Mouse (Mus musculus): ENCODE data around the gene Hist3h2a. TPM values are rescaled to one million over a fixed set of nuclear protein-coding genes. Genes with fewer than 3 reads are reported as not detected.
A peak's percentile ranks its signal among the peaks of the same experiment; 100 is the strongest.
"Not testable (repeated sequence)": the region's sequence is repeated elsewhere in the genome, so short reads cannot be mapped to it uniquely, and the experiment has no call there.

The Hist3h2a gene
- polyA plus RNA-seq, 1 experiment from 2014 or later = 28.3 TPM

DNA sequence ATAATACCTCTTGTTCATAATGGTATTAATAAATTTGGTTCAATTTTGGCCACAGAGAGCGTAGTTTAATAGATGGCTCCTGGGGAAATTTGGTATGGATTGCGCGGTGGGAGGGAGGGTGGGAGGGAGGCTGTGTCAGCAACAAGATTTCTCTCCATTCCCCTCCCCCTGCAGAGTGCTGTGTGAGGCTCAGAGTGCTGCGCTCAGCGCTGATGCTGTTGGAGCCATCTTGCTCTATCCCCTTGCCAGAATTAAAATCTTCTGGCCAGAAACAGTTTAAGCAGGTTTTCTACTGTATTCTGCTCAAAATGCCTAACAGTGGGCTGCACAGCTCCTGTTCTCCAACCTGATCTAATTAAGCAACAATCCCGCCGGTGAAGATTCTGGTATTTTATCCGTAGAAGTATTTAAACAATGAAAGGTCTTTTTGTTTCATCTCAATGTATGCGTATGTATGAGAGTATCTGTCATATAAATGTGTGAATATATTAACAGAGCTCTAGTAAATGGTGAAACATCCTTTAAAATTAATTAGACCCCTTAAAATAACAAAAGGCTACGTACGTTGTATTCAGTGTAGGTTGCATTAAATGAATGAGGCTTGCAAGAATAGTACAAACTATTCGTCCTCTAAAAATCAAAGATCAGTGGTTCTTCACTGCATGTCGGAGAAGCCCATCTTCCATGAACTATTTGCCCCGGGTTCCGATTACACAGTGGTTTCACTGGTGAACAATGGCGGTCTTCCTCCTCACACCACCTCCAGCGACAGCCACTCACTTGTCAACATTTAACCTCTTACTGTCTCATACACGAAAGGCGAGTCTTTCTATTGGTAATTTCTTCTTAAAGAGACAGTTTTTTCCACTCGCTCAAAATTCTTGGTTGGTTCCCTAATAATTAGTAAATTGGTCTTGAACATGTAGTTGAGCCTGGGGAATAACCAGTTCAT is 4.7 kb upstream of the Hist3h2a start:
- no peaks in the 10 kb centered on the region for H3K36me3 ChIP-seq
- H3K4me3 ChIP-seq (replicated peaks) = peak overlapping the region; percentile 48
- whole genome bisulfite sequencing = 10% methylated on average over 20 of the region's 20 CpGs
- ATAC-seq = peak; percentile 29; the same call in 1 of the 2 replicates
- peaks cover 10% of the 10 kb centered on the region for H3K4me1 ChIP-seq (replicated peaks)
- H3K27ac ChIP-seq = peak overlapping the region; percentile 85
- no peaks in the 10 kb centered on the region for H3K27me3 ChIP-seq (replicated peaks)
- peak overlapping the region; percentile 56 for H3K9ac ChIP-seq
- H3K9me3 ChIP-seq = no peaks in the 10 kb centered on the region
- H3K4me2 ChIP-seq (replicated peaks) = peak overlapping the region; percentile 76

DNA sequence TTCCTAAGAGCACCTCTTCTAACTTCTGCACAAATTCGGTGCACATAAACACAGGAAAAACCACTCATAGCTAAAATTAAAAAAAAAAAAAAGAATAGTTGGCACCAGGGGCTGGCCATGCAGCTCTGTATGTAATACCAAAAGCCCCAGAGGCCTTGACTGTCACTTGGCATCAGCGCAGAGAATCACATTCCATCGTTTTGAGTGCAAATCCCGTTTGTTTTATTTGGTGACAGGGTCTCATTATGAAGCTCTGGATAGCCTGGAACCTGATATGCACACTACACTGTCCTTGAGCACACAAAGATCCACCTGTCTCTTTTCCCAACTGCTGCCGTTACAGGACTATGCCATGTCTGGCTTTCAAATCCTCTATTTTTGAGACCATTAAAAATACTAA is 3.3 kb upstream of the Hist3h2a start:
- no peak overlapping the region for H3K4me3 ChIP-seq (replicated peaks)
- H3K4me2 ChIP-seq (replicated peaks) = no peak overlapping the region
- no peak overlapping the region for H3K27ac ChIP-seq
- no peak overlapping the region for H3K9ac ChIP-seq
- no peaks in the 10 kb centered on the region for H3K27me3 ChIP-seq (replicated peaks)
- WGBS = 75% methylated on average over 5 of the region's 5 CpGs
- no peak for ATAC-seq
- H3K9me3 ChIP-seq = no peaks in the 10 kb centered on the region
- no peaks in the 10 kb centered on the region for H3K36me3 ChIP-seq
- peaks cover 10% of the 10 kb centered on the region for H3K4me1 ChIP-seq (replicated peaks)

DNA sequence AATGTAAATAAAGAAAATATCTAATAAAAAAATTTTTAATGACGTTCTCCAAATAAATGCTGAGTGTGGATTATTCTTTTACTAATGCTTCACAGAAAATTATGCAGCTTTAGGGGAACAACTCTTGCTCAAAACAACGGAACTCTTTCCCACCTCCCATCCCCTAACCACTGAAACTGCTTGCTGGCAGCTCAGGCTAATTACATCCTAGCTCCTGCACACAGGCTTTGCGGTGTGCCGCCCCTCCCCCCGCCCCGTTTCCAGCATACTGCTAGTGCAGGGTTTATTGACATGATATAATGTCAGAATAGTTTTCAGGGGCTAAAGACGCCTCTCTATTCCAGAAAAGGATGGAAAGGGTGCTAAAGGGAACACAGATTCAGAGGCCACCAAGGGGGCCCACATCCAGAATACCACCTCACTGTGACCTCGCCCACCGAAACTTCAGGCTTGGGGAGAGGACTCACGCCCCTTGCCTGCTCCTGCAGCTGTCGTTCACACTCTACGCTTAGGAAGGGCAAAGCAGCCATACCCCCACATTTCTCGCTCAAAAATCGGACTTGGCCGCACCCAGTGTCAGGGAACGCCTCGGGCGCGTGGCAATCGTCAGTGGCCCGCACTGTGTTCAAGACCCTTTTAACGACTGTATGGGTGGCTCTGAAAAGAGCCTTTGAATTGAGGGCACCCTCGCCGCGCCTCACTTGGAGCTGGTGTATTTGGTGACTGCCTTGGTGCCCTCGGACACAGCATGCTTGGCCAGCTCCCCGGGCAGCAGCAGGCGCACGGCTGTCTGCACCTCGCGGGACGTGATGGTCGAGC is 925 bp upstream of the Hist3h2a start:
- no peaks in the 10 kb centered on the region for H3K36me3 ChIP-seq

DNA sequence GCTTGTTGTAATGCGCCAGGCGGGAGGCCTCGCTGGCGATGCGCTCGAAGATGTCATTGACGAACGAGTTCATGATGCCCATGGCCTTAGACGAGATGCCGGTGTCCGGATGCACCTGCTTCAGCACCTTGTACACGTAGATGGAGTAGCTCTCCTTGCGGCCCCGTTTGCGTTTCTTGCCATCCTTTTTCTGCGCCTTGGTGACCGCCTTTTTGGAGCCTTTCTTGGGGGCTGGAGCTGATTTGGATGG is 390 bp upstream of the Hist3h2a start:
- ATAC-seq; H3K9me3 ChIP-seq; H3K36me3 ChIP-seq; H3K27me3 ChIP-seq (replicated peaks): not testable (repeated sequence)
- WGBS = 0% methylated on average over 17 of the region's 17 CpGs
- peak overlapping the region; percentile 91 for H3K27ac ChIP-seq
- peak overlapping the region; percentile 65 for H3K9ac ChIP-seq
- peaks cover 24% of the 10 kb centered on the region for H3K4me1 ChIP-seq (replicated peaks)
- H3K4me2 ChIP-seq (replicated peaks) = peak overlapping the region; percentile 88
- peak overlapping the region; percentile 82 for H3K4me3 ChIP-seq (replicated peaks)

More for the DNA sequence above, 925 bp upstream of the Hist3h2a start:
- Histone ChIP-seq H3K4me1 (replicated peaks) (peaks cover 24% of the 10 kb centered on the region), H3K9me3 (no peaks in the 10 kb centered on the region), H3K27me3 (replicated peaks) (no peaks in the 10 kb centered on the region), H3K27ac (peak overlapping the region; percentile 91), H3K4me3 (replicated peaks) (peak overlapping the region; percentile 82), H3K9ac (peak overlapping the region; percentile 65), H3K4me2 (replicated peaks) (peak overlapping the region; percentile 88)
- peak; percentile 32 for ATAC-seq
- WGBS = under 1% methylated on average over 33 of the region's 33 CpGs

DNA sequence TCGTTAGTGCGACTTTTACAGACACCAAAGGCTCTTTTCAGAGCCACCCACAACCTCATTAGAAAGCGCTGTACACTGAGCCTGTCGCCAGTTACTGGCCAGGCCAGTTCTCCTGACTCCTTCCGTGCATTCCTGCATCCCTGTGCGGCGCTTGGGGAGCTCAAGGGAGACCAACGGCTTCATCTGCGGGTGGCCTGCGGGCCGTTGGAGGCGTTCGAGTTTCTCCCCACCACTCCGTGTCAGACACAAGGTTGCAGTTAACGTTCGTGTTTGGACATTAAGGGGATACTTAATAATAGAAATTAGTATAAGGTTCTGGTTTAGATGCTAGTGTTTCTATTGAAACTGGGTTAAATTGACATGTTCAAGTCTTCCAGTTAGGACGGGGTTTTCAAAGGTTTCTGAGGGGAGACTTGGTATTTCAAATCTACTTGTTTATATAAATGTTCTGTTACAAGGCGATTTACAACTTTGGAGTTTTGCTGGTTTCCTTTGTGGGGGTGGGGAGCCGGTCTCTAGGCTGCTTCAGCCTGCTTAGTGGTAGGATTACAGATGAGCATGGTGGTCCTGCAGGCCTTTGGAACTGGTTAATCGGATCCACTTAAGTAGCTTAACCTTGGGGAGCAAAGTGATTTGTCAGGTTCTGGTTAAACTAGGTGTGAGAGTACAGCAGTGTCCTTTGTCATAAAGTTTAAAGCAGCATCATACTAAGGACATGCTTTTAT is 820 bp downstream of the Hist3h2a start:
- no peaks in the 10 kb centered on the region for H3K27me3 ChIP-seq (replicated peaks)
- no peaks in the 10 kb centered on the region for H3K36me3 ChIP-seq
- peak overlapping the region; percentile 95 for H3K9ac ChIP-seq
- H3K4me2 ChIP-seq (replicated peaks) = peak overlapping the region; percentile 88
- WGBS = under 1% methylated on average over 20 of the region's 20 CpGs
- H3K4me3 ChIP-seq (replicated peaks) = peak overlapping the region; percentile 82
- ATAC-seq = peak; percentile 24
- H3K4me1 ChIP-seq (replicated peaks) = peaks cover 25% of the 10 kb centered on the region
- H3K27ac ChIP-seq = peak overlapping the region; percentile 100
- H3K9me3 ChIP-seq = no peaks in the 10 kb centered on the region

DNA sequence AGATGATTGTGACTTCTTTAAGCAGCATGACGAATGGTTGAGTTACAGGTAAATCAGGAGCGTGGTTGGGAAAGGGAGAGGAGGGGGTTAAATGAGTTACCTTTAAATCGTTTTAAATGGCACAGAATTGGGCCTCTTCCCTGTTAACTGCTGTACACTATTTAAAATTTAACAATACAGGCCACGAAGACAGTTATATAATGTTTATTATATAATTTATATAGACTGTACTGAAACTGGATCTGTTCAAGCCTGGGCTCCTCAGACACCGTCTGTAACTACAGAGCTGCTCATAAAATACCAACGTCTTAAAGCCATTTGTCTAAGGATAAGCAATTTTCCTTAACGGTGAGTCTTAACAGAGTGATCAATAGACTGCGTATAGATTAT is 1.4 kb downstream of the Hist3h2a start:
- H3K4me1 ChIP-seq (replicated peaks) = peaks cover 25% of the 10 kb centered on the region
- 8% methylated on average over 8 of the region's 8 CpGs for WGBS
- ATAC-seq = no peak
- H3K9ac ChIP-seq = peak overlapping the region; percentile 95
- H3K4me2 ChIP-seq (replicated peaks) = peak overlapping the region; percentile 88
- no peaks in the 10 kb centered on the region for H3K27me3 ChIP-seq (replicated peaks)
- H3K4me3 ChIP-seq (replicated peaks) = peak overlapping the region; percentile 82
- H3K36me3 ChIP-seq = no peaks in the 10 kb centered on the region
- no peaks in the 10 kb centered on the region for H3K9me3 ChIP-seq
- peak overlapping the region; percentile 100 for H3K27ac ChIP-seq

DNA sequence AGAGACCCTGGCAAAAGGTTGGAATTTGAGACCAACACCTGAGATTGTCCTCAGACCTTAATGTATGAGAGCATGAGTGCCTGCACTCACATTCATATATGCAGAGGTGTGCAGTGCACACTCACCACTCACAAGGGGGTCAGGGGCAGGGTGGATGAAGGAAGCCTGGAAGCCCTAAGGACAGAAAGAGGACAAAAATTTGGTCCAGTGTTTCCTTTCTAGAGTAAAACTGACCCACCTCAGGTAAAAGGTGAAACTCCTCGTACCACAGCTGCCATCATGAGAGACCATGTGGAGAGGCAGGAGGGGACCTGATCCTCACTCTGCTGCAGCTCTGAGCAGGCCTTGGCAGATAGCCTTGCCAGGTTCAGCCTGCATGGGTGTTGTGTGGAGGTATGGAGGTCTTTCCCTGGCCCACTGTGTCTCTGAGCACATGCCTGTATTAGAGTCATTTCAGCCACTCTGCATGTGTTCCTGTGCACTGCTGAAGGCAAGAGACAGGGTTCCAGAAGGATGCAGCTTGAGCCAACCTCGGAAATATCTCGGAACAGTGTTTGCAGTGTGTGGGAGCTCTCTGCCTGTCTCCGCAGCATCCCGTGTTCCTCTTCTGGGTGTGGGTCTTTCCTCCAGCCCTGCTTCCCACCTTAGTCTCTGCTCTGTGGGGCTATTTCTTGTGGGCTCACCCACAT is 2.9 kb downstream of the Hist3h2a start:
- no peak overlapping the region; the same call in 1 of the 2 replicates for H3K4me3 ChIP-seq (replicated peaks)
- WGBS = 78% methylated on average over 5 of the region's 5 CpGs
- H3K9ac ChIP-seq = no peak overlapping the region; the same call in 1 of the 2 replicates

DNA sequence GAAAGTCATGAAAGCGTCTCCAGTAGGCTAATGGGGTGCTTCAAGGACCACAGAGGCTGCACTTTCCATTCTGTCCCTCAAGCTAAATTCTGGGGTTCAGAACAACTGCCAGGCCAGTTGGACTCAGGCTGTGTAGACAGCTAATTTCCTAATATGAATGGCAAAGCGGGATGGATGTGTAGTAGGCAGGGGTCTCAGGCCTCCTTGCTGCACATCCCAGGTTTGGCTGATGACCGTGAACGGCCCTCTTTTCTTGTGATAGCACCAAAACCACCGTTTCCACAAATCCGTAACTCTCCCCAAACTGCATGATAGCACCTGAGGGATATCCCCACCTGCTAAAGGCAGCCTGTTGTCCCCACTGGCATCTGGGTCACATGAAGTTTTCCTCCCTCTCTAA is 4.1 kb downstream of the Hist3h2a start:
- peaks cover 11% of the 10 kb centered on the region; the same call in 1 of the 2 replicates for H3K27me3 ChIP-seq (replicated peaks)
- no peak overlapping the region for H3K27ac ChIP-seq
- WGBS = 85% methylated on average over 6 of the region's 6 CpGs
- no peak for ATAC-seq
- H3K4me2 ChIP-seq (replicated peaks) = no peak overlapping the region
- peaks cover 20% of the 10 kb centered on the region for H3K4me1 ChIP-seq (replicated peaks)
- no peak overlapping the region for H3K4me3 ChIP-seq (replicated peaks)
- no peaks in the 10 kb centered on the region for H3K36me3 ChIP-seq
- no peaks in the 10 kb centered on the region for H3K9me3 ChIP-seq
- no peak overlapping the region for H3K9ac ChIP-seq

More for the DNA sequence above, 2.9 kb downstream of the Hist3h2a start:
- no peaks in the 10 kb centered on the region for H3K9me3 ChIP-seq
- no peak overlapping the region for H3K27ac ChIP-seq
- H3K27me3 ChIP-seq (replicated peaks) = peaks cover 8% of the 10 kb centered on the region; the same call in 1 of the 2 replicates
- H3K4me2 ChIP-seq (replicated peaks) = peak overlapping the region; percentile 88
- peaks cover 25% of the 10 kb centered on the region for H3K4me1 ChIP-seq (replicated peaks)
- no peak for ATAC-seq
- H3K36me3 ChIP-seq = no peaks in the 10 kb centered on the region

DNA sequence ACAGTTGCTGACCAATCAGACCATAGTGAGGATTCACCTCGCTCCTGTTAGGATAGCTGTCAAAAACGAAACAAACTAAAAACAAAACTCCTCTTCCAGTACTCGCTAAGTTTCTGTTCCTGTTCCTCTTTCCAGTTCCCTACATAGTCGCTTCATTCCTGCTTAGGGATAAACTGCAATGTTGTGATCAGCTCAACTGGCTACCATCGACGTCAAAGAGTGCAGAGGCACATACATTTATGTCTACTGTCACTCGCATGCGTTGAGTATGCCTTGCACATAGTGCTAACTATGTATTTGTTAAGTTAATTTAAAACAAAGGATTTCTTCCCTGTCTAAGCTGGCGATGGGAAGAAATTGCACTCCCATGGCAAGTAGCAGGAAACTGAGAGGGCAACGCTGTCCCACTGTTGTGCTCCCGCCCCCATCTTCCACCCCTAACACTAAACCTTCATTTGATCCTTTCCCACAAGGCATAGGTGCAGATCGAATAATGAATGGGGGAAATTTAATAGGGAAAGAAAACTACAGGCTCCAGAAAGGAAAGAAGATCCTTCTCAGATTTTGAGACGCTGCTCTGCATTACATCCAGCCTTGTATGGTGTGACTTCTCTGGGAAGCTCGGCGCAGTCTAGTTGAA is 4.8 kb downstream of the Hist3h2a start:
- Histone ChIP-seq H3K9me3 (no peaks in the 10 kb centered on the region), H3K9ac (0 out of 2 replicates have a peak overlapping the region, but pooled peaks have one; percentile 12), H3K27me3 (replicated peaks) (peaks cover 11% of the 10 kb centered on the region; the same call in 1 of the 2 replicates), H3K27ac (no peak overlapping the region), H3K36me3 (no peaks in the 10 kb centered on the region), H3K4me3 (replicated peaks) (peak overlapping the region; percentile 51), H3K4me1 (replicated peaks) (peaks cover 19% of the 10 kb centered on the region), H3K4me2 (replicated peaks) (peak overlapping the region; percentile 82)
- ATAC-seq = no peak
- WGBS = 28% methylated on average over 15 of the region's 15 CpGs

DNA sequence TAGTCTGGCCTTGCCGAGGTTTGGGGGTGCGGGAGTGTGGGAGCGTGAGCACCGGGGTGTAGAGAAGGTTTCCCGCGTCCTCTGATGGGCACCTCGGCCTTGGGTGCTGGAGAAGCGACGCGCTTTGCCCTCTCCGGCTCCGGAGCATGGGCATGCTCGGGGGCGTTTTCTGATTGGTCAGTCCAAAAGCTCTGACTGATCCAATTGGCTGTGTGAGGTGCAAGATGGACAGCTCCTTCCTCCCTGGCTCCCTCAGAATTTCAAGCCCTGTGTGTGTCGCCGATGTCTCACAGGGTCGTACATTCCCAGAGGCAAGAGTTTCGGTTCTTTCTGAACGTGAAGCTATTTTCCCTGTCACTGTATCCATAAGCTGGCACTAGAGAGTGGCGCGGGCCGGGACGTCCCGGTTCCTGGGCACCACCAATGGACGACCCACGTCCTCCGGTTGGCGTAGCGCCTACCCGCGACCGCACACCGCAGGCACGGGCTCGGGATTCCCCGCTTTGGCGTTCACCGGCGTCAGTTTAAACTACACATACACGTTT is 5.5 kb downstream of the Hist3h2a start:
- peak overlapping the region; percentile 51 for H3K4me3 ChIP-seq (replicated peaks)
- ATAC-seq = peak; percentile 88
- no peaks in the 10 kb centered on the region for H3K36me3 ChIP-seq
- H3K4me2 ChIP-seq (replicated peaks) = peak overlapping the region; percentile 82
- peaks cover 19% of the 10 kb centered on the region for H3K4me1 ChIP-seq (replicated peaks)
- H3K27ac ChIP-seq = no peak overlapping the region
- H3K27me3 ChIP-seq (replicated peaks) = peaks cover 11% of the 10 kb centered on the region; the same call in 1 of the 2 replicates
- 2% methylated on average over 40 of the region's 40 CpGs for WGBS
- 0 out of 2 replicates have a peak overlapping the region, but pooled peaks have one; percentile 12 for H3K9ac ChIP-seq
- H3K9me3 ChIP-seq = no peaks in the 10 kb centered on the region
